Mouse (Mus musculus) layer of hippocampus, adult 8-10 months (tissue): ENCODE results near the gene Chit1. TPM values are rescaled to one million over a fixed set of nuclear protein-coding genes. Genes with fewer than 3 reads are reported as not detected.

Experiments
- total RNA-seq, 4 experiments: library from RNA; stranded (reverse); gene quantifications; 2 replicates each; pipeline ENCODE4 v1.2.4; 2022

Chit1 gene
- total RNA-seq, 4 experiments from 2014 or later = 0.32 TPM; not detected in 3

Other genes with a start within 250 kb of the Chit1 start
- gene Optc, start 203.2 kb upstream of the Chit1 start, total RNA-seq = under 1 TPM; 0.21 to 0.67 (median 0.53) TPM
- 10 to 100 TPM; 18.3 to 22.9 (median 20.2) TPM for gene Prelp, start 189.8 kb upstream of the Chit1 start, total RNA-seq
- 10 to 100 TPM in 3 of 4 experiments, 1 to 10 TPM in 1; 8.4 to 11.4 (median 10.1) TPM for gene Fmod, start 74.0 kb upstream of the Chit1 start, total RNA-seq
- 10 to 100 TPM; 14.4 to 18.4 (median 17.3) TPM for gene Btg2, start 32.1 kb upstream of the Chit1 start, total RNA-seq
- gene Chil1, start 70.9 kb downstream of the Chit1 start, total RNA-seq = 10 to 100 TPM; 14.8 to 44.4 (median 27.1) TPM
- gene Mybph, start 82.2 kb downstream of the Chit1 start, total RNA-seq = under 1 TPM in 1 of 4 experiments, not detected in 3; 0.28 TPM
- 100 to 1,000 TPM; 190 to 216 (median 202) TPM for gene Adora1, start 124.2 kb downstream of the Chit1 start, total RNA-seq
- not detected for gene Myog, start 178.7 kb downstream of the Chit1 start, total RNA-seq
- 10 to 100 TPM; 72.2 to 86.2 (median 77.3) TPM for gene Ppfia4, start 221.7 kb downstream of the Chit1 start, total RNA-seq